Mouse (Mus musculus): ENCODE measurements around the gene Sh3gl1. TPM values are rescaled to one million over a fixed set of nuclear protein-coding genes. Genes with fewer than 3 reads are reported as not detected.

The Sh3gl1 gene
- total and polyA plus RNA-seq, 2 experiments from 2014 or later: 64.1 to 84.8 TPM

DNA sequence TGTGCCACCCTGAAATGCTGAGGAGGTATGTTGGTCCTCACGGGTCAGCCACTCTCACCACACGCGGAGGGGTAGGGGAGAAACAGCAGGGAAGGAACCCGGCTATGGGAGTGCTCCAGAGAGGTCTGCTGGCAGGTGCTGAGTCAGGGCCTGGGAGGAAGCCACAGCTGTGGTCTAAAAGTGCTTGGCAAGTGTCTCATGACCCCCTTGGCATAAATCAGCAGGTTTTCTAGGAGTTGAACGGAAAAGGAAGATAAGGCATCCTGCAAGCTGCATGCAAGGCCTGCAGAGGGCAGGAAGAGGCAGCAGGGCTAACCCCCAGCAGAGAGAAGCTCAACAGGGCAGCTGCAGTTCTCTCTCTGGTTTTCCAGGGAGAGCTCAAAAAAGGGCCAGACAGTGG, 5.5 kb downstream of the Sh3gl1 start:
- no peaks in the 10 kb centered on the region for H3K9me3 ChIP-seq (ENCODE audit: low read length)
- DNase-seq (ENCODE audit: low spot score): no peak
- H3K4me1 ChIP-seq (ENCODE audit: insufficient read depth, low read length): peaks cover 2% of the 10 kb centered on the region; the same call in 1 of the 2 replicates
- H3K36me3 ChIP-seq (ENCODE audit: insufficient read depth, low read length): peaks cover 22% of the 10 kb centered on the region
- no peaks in the 10 kb centered on the region for H3K27me3 ChIP-seq (ENCODE audit: insufficient read depth, low read length)
- WGBS: 62% methylated on average over 5 of the region's 5 CpGs
- H3K4me2 ChIP-seq (ENCODE audit: low read depth, low read length, poor library complexity, severe bottlenecking): no peak overlapping the region
- H3K9ac ChIP-seq (replicated peaks; ENCODE audit: low read length, poor library complexity, severe bottlenecking): no peak overlapping the region
- H3K4me3 ChIP-seq (ENCODE audit: low read depth, low read length): no peak overlapping the region
- H3K27ac ChIP-seq (ENCODE audit: low read depth, low read length): no peak overlapping the region
- TF ChIP-seq CTCF (IDR thresholded peaks at IDR 0.05): peak; percentile 23; the same call in 1 of the 2 replicates
- no peak for ATAC-seq (ENCODE audit: low FRiP score)

GRCm38 (mm10) chr17:56030238-56030870, 6.1 kb downstream of the Sh3gl1 start:
- 83% methylated on average over 9 of the region's 9 CpGs for WGBS
- no peak for TF ChIP-seq CTCF (IDR thresholded peaks at IDR 0.05)
- no peak for DNase-seq (ENCODE audit: low spot score)
- no peak for ATAC-seq (ENCODE audit: low FRiP score)
- H3K4me3 ChIP-seq (ENCODE audit: low read depth, low read length): no peak overlapping the region
- no peak overlapping the region for H3K9ac ChIP-seq (replicated peaks; ENCODE audit: low read length, poor library complexity, severe bottlenecking)
- no peaks in the 10 kb centered on the region for H3K9me3 ChIP-seq (ENCODE audit: low read length)
- no peaks in the 10 kb centered on the region for H3K27me3 ChIP-seq (ENCODE audit: insufficient read depth, low read length)
- no peak overlapping the region for H3K4me2 ChIP-seq (ENCODE audit: low read depth, low read length, poor library complexity, severe bottlenecking)
- no peak overlapping the region for H3K27ac ChIP-seq (ENCODE audit: low read depth, low read length)
- peaks cover 24% of the 10 kb centered on the region for H3K36me3 ChIP-seq (ENCODE audit: insufficient read depth, low read length)
- peaks cover 2% of the 10 kb centered on the region; the same call in 1 of the 2 replicates for H3K4me1 ChIP-seq (ENCODE audit: insufficient read depth, low read length)

- Histone ChIP-seq H3K4me3 (ENCODE audit: low read depth, low read length) (no peak overlapping the region), H3K36me3 (ENCODE audit: insufficient read depth, low read length) (peaks cover 18% of the 10 kb centered on the region), H3K27ac (ENCODE audit: low read depth, low read length) (no peak overlapping the region), H3K4me1 (ENCODE audit: insufficient read depth, low read length) (0 out of 2 replicates have a peak, but pooled peaks cover 2% of the 10 kb centered on the region), H3K4me2 (ENCODE audit: low read depth, low read length, poor library complexity, severe bottlenecking) (no peak overlapping the region), H3K27me3 (ENCODE audit: insufficient read depth, low read length) (no peaks in the 10 kb centered on the region), H3K9me3 (ENCODE audit: low read length) (no peaks in the 10 kb centered on the region), H3K9ac (replicated peaks; ENCODE audit: low read length, poor library complexity, severe bottlenecking) (no peak overlapping the region)
- DNase-seq (ENCODE audit: low spot score): no peak
- TF ChIP-seq CTCF (IDR thresholded peaks at IDR 0.05): no peak
- no peak for ATAC-seq (ENCODE audit: low FRiP score)
- 92% methylated on average over 5 of the region's 5 CpGs for WGBS
Observed at GRCm38 (mm10) chr17:56027801-56028441, 8.5 kb downstream of the Sh3gl1 start.

DNA sequence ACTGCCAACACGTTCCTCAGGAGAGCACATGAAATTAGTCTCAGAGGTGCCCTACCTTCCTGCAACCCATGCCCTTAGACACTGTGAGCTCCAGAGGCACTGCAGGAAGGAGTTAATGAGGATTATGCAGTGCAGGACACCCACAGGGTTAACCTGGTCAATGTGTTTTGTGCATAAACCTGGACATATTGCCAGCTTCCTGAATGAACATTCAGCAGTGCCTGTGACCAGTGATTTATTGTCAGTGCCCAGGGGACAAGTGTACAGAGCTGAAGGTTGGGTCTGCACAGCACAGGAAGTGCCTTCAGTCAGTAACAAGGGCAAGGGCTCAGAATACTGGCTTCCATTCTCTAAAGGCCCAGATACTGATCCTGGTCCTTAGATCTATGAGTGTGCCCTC, 9.6 kb downstream of the Sh3gl1 start:
- peaks cover 16% of the 10 kb centered on the region for H3K36me3 ChIP-seq (ENCODE audit: insufficient read depth, low read length)
- DNase-seq (ENCODE audit: low spot score): no peak
- TF ChIP-seq CTCF (IDR thresholded peaks at IDR 0.05): no peak
- no peaks in the 10 kb centered on the region for H3K27me3 ChIP-seq (ENCODE audit: insufficient read depth, low read length)
- no peak overlapping the region for H3K4me3 ChIP-seq (ENCODE audit: low read depth, low read length)
- H3K27ac ChIP-seq (ENCODE audit: low read depth, low read length): no peak overlapping the region
- H3K4me2 ChIP-seq (ENCODE audit: low read depth, low read length, poor library complexity, severe bottlenecking): no peak overlapping the region
- H3K9ac ChIP-seq (replicated peaks; ENCODE audit: low read length, poor library complexity, severe bottlenecking): no peak overlapping the region
- 86% methylated on average over 1 of the region's 1 CpGs for WGBS
- H3K4me1 ChIP-seq (ENCODE audit: insufficient read depth, low read length): 0 out of 2 replicates have a peak, but pooled peaks cover 5% of the 10 kb centered on the region
- no peaks in the 10 kb centered on the region for H3K9me3 ChIP-seq (ENCODE audit: low read length)
- no peak for ATAC-seq (ENCODE audit: low FRiP score)

DNA sequence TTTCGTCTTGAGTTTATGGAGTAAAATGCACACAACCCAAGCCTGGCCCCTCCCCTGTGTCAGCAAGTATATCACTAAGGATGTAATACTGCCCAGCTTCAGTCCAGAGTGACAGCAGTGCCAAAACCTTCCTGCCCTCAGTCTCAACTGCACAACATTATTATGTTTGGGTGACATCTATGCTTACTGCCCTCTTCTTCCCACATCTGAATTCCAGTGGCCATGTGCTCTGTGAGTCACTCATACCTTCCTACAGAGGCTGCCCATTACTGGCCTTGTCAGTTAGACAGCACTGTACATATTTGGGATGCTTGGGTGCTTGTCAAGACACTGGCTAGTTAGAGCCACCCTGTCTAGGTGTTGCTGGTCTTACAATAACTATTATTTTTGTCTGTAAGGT, 10.1 kb downstream of the Sh3gl1 start:
- no peak overlapping the region for H3K27ac ChIP-seq (ENCODE audit: low read depth, low read length)
- no peak overlapping the region for H3K4me3 ChIP-seq (ENCODE audit: low read depth, low read length)
- no peak for ATAC-seq (ENCODE audit: low FRiP score)
- no peak for TF ChIP-seq CTCF (IDR thresholded peaks at IDR 0.05)
- H3K9ac ChIP-seq (replicated peaks; ENCODE audit: low read length, poor library complexity, severe bottlenecking): no peak overlapping the region
- H3K27me3 ChIP-seq (ENCODE audit: insufficient read depth, low read length): no peaks in the 10 kb centered on the region
- no peak for DNase-seq (ENCODE audit: low spot score)
- peaks cover 16% of the 10 kb centered on the region for H3K36me3 ChIP-seq (ENCODE audit: insufficient read depth, low read length)
- 0 out of 2 replicates have a peak, but pooled peaks cover 5% of the 10 kb centered on the region for H3K4me1 ChIP-seq (ENCODE audit: insufficient read depth, low read length)
- WGBS: 94% methylated on average over 1 of the region's 1 CpGs
- no peaks in the 10 kb centered on the region for H3K9me3 ChIP-seq (ENCODE audit: low read length)
- H3K4me2 ChIP-seq (ENCODE audit: low read depth, low read length, poor library complexity, severe bottlenecking): no peak overlapping the region

DNA sequence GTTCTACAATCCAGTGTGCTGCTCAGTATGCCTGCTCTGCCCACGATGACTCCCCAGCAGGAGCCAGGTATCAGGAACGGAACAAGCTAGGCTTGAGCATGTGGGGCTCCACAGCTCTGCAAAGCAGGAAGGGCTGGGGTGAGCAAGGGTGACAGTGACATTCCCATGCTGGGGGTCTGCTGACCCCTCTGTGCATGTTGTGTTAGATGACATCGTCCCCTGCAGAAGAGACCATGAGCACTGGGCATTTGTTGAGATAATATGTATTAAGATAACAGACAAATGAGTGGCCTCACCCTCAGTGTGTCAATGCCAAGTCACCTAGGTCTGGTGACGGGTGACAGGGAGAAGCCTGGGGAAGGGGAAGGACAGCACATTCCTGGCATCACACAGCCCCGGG, 11.5 kb downstream of the Sh3gl1 start:
- DNase-seq (ENCODE audit: low spot score) (no peak), ATAC-seq (ENCODE audit: low FRiP score) (no peak)
- Histone ChIP-seq H3K9me3 (ENCODE audit: low read length) (no peaks in the 10 kb centered on the region), H3K36me3 (ENCODE audit: insufficient read depth, low read length) (peaks cover 12% of the 10 kb centered on the region), H3K4me2 (ENCODE audit: low read depth, low read length, poor library complexity, severe bottlenecking) (no peak overlapping the region), H3K27me3 (ENCODE audit: insufficient read depth, low read length) (no peaks in the 10 kb centered on the region), H3K27ac (ENCODE audit: low read depth, low read length) (no peak overlapping the region), H3K9ac (replicated peaks; ENCODE audit: low read length, poor library complexity, severe bottlenecking) (no peak overlapping the region), H3K4me1 (ENCODE audit: insufficient read depth, low read length) (0 out of 2 replicates have a peak, but pooled peaks cover 3% of the 10 kb centered on the region), H3K4me3 (ENCODE audit: low read depth, low read length) (no peak overlapping the region)
- WGBS: 88% methylated on average over 5 of the region's 5 CpGs
- no peak for TF ChIP-seq CTCF (IDR thresholded peaks at IDR 0.05)

Measured in midbrain, postnatal 0 days (tissue).